Mouse (Mus musculus) kidney, adult 2 months (tissue): ENCODE measurements at regions not wholly inside any gene's neighbourhood (a gene's known extent, or its start where the extent isn't known, plus 50 kb on each side); places are given as distances from the start of the nearest gene placed in this dataset.

Experiments
- CTCF ChIP-seq: fragments of 200-500 bp; conservative IDR thresholded peaks from 2 replicates; pipeline ENCODE4 v1.5.1; 2011; ENCODE audit warnings: low read depth, mild to moderate bottlenecking, control low read depth, low read length, moderate library complexity, mixed read lengths; ENCODE audit not compliant: insufficient read depth, insufficient read length
- POLR2A ChIP-seq: fragments of 200-500 bp; IDR thresholded peaks from one replicate; pipeline ENCODE4 v1.6.1; 2011; ENCODE audit warnings: low read depth, low read length, control low read depth

- TF ChIP-seq CTCF (no peak), POLR2A (no peak)
These were observed 163.8 kb downstream of the Tinag start for GRCm38 (mm10) chr9:76881830-76882229.
